Mouse (Mus musculus): ENCODE results near the gene Gm4779.

GRCm38 (mm10) chrX:101791551-101791950, 2.7 kb downstream of the Gm4779 start:
- TF ChIP-seq POLR2A (IDR thresholded peaks at IDR 0.05; ENCODE audit: extremely low read depth, insufficient read depth, low read length) = no peak
- TF ChIP-seq CTCF (IDR thresholded peaks at IDR 0.05; ENCODE audit: low read depth, low read length) = peak; percentile 56; the same call in 1 of the 2 replicates

Data from liver, adult 2 months (tissue).